Mouse (Mus musculus) spleen, adult 12 weeks (tissue): ENCODE results near the gene Tc2n.
"Not testable (repeated sequence)": the region's sequence is repeated elsewhere in the genome, so short reads cannot be mapped to it uniquely, and the experiment has no call there.

Source experiments
- DNase-seq: peaks from one replicate; pipeline ENCODE4 v3.0.0; 2022; ENCODE audit warnings: low spot score

Tc2n gene

DNA sequence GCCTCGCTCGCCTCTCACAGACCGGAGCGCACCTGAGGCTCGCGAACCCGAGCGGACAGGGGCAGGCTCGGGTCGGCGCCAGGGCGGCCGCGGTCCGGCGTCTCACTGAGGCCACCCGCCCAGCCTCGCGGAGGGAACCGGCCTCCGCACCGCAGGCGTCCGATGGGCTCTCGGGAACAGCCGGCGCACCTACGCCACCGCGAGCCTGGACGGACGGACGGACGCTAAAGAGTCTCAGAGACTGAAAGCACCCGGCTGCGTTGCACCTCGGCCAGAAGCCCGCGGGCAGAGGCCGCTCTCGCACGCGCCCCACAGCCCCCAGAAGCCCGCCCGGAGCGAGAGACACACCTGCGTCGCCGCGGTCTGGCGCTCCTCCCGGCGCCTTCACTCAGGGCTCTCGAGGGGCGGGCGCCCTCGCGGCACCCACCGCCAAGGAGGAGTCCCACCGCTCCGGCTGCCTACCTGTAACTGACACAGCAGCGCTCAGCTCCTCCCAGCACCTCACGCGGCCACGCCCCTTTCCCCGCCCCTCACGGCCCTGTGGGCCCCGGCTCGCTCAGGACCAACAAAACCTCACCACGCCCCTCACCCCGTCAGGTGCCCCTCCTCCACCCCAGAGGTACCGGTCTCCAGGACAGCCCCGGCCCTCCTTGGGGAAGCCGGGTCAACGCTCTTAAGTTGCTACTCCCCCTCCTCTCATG is at the start of gene Tc2n:
TSS of gene Tc2n (minus strand) at position 470 of the 701 bp plus-strand sequence.
- DNase-seq, result no peak

DNA sequence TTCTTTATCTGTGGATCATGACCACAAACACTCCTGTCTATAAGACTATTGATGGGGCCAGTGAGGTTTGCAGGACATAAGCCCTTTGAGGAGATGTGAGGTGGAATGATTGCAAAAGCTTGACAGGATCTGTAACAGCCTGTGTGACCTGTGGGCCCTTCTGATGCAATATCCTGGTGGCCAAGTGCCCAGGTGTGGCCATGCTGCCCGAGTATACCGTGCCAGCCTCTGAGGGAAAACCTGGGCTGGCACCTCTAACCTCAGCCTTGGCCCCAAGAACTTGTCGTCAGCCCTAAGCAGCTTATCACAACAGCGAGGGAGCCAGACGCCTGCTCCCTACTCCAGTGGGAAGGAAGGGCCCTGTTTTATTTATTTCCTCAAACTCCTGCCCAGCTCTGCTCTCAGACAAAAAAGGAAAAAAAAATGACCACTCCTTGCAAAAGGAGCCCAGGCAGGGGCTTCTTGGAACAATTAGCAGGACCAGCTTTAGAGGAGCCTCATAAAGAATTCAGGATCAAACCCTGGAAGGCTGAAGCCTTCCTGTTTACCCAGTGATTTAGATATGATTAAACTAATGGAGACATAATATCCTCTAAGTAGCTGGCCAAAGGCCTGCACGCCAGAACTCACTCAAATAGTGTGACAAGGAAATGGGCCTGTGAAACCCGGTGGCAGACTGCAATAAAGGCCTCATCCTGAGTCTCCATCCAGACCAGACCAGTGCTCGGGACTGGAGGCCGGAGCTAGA is 49.2 kb upstream of the Tc2n start:
- no peak for DNase-seq

DNA sequence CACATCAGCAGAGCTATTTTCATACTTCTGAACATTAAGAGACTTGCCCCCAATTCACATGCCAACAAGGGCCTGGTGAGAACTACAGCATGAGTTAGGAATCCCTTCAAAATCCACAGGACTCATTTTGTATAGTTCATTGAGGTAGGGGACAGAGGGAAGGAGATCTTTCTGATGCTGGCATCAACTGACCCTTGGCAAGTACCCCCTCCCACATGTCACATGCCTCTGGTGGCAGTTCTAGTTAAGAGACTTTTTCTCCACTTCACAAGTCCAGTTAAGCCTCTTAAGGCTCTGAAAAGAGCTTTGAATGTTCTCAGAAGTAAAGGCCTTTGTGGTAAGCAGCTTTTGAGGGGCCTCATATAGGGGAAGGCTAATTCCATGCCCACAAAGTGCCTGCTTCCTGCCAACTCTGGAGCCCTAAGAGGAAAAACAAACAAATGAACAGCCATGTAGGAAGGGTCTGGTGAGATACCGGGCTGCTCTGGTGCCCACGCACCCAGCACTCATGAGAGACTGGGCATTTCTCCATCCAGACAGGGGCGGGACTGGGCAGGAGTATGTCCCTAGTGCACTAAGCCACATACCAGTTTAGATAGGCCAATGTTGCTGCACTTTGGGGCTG is 48.0 kb upstream of the Tc2n start:
- DNase-seq, result no peak

DNA sequence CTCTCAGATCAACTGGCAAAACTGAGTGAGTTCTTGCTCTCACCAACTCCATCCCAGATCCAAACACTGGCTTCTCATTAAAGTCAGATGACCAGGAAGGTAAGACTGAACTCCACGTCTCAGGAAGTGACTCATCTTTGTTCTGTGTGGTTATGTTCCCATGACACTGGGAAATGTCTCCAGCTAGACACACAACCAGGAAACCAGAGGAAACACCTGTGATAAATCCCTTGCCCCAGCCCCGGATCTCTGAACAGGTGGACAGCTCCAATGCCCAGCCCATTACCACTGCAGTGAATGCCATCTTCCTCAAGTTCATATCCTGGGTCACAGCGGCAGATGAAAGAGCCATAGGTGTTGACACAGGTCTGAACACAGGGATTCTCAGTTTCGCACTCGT is 46.5 kb upstream of the Tc2n start:
- DNase-seq, result no peak

DNA sequence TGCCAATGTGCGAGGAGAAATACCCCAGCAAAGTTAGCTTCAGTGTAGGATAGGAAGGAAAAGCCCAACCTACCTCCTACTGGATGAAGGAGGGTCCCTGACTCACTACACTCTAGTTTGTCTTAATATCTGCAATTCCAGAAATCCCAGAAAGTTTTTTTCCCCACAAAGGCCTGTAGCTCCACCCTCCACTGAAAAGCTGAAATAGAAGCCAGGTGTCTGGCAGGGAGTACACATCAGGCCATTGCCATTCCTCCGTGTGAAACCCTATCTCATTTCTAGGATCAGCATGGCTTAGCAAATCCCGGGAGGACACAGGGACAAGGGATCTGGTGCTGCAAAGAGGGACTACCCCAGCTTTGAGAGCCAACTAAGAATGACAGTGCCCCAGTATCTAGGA is 44.7 kb upstream of the Tc2n start:
- DNase-seq, result no peak

DNA sequence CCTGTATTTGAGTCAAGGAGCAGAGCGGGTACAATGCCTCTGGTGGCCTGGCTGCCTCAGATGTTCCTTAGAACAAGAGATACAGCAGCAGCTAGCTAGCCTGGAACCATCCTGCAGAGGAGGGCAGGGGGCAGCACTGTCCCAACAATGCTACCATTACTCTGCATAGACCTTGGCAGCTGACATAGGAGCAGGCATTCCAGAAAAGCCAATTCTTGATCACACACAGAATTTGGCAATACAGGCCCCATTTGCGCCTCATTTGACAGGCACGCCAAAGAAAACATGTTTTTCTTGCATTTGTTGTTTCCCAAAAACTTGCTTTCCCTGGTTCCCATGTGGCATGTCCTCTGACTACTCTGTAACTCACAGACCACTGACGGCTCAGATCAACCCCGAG is 43.7 kb upstream of the Tc2n start:
- no peak for DNase-seq

DNA sequence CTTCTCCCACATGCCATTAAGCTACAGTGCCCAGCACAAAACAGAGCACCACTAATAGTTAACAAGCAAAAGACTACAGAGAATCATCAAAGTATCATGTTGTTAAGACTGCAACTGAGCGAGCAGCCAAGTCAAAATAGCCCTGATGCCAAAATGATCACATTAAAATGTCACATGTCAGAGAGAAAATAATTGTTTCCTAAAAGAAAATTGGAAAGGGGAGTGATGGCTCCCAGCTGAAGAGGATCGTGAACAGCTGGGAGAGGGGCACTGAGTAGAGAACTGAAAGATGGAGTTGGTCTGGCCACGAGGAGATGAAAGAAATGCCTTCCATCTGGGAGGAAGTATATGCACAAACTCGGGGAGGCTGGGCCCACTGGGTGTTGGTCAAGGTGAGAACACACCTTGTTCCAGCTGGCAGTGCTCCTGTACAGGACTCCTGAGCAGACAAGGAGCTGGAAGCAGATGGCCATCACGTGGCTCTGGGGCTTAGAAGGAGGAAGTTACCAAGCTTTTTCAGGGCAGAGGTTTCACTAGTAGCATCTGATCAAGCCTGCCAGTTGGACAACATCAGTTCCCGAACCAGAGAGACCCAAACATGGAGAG is 41.2 kb upstream of the Tc2n start:
- no peak for DNase-seq

DNA sequence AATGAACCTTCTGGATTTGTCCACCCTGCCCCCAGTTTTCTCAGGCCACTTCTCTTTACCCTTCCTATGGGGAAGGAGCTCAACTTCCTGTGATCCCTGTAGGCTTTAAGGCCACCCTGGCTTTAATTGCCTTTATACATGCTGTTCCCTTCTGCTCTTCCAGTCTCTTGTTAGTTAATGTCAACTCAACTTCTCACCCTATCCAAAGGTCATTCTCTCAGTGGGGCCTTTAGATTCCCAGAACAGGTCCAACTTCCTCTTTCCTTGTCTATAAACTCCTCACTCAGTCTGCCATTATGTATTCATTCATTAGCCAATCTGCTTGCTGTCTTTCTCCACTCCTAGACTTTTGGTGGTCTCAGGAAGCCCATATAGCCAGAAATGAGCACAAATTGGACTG is 40.4 kb upstream of the Tc2n start:
- no peak for DNase-seq

DNA sequence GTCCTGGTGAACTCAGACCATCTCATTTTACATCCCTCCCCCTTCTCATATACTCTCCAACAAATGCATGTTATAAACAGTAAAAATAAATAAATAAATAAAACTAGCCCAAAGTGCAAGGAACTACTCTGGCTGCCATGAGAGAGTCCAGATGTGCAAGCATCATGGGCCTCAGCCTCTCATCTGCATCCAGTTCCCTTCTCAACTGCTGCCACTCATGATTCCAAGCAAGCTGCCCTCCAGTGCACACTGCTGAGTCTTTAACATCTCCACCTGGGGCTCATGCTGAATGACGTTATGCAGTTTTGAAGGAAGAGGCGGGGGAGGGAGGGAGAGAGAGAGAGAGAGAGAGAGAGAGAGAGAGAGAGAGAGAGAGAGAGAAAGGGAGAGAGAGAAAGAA is 24.1 kb upstream of the Tc2n start:
- no peak for DNase-seq

DNA sequence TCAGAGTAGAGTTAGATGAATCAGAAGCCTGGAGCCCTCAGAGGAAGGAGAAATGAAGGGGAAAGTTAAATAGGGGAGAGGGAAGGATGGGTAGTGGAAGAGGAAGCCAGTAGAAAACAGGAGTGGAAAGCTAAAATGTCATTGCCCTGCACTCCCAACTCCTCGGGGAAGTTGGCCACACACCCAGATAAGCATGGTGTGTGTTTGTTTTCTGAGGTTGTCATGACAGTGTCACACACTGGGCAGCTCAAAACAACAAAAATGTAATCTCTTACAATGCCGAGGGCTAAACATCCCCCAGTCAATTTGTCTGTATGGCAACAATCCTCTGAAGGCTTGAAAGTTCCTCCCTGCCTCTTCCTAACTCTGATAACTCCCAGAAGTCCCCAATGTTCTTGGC is 22.2 kb upstream of the Tc2n start:
- no peak for DNase-seq

DNA sequence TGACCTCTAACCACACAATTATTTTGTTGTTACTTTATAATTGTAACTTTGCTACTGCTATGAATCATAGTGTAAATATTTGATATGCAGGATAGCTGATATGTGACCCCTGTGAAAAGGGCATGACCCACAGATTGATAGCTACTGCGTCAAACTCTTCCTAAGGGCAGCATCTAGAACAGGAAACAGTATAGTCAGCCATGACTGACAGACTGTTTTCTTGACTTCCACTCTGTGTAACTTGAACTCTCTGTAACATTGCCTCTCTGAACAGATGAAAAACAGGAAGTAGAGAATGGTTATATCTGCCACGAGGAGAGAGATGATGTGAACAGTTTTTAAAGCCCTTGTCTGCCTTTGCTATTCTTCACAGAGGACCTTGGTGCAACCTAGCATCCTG is 21.7 kb upstream of the Tc2n start:
- DNase-seq, result no peak

DNA sequence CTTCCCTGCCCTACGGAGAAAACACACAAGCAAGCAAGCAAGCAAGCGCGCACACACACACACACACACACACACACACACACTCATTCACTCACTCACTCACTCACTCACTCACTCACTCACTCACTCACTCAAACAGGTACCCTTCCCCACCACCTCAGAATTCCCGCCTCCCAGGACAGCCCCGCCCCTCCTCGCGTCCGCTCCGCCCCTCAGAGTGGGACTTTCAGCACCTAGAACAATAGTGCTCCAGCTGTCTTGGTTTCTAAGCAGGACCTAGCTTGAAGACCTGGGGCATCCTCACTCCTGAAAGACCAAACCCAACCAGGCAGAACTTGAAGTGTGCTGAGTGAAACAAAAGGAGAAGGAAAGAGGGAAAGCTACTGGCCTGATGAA is 430 bp upstream of the Tc2n start:
- no peak for DNase-seq

DNA sequence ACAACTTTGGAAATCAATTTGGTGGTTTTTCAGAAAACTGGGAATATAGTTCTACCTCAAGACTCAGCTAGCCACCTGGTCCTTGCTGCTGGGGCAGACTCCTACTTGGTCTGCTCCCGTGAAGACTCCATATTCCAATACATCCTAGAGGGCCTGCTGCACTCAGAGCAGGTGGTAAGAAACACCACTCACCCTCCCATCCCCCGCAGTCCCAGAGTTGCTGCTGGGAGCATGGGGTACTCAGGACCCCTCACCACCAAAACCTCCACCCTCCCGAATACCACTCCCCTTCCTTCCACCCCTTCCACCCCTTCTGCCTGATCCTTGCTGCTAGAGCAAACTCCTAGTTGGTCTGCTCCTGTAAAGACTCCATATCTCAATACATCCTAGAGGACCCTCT is 19.1 kb downstream of the Tc2n start:
- no peak for DNase-seq

DNA sequence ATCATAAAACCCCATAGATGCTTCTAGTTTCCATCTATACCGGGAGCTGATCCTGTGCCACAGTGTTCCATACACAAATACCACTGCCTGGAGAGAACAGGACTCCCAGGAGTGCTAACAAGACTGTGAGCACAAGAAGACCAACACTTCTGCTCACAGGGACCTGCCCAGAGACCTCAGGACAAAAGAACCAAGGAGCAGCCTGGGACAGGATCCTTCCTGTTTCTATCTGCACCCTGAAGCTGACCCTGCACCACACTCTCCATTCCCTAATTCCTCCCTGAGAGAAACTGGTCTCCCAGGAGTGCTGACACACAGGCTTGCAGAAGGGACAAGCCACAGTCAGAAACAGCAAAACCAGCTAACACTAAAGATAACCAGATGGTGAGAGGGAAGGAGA is 21.8 kb downstream of the Tc2n start:
- no peak for DNase-seq

DNA sequence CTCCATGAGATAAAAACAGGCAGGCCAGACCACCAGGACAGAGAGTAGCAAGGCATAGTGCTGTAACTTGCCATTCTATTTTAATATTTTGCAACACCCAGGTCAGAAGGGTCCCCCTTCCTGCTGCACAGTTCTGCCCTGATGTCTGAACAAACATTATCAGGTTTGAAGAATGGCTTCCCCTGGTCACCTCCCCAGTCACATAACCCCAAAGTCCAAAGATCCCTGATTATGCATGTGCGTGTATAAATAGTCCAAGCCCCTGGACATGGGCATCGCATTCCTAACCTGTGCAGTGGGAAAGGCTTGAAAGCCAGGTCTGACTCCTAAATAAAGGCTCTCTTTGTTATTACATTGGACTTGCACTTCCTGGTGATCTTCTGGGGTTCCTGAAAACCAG is 37.8 kb downstream of the Tc2n start:
- no peak for DNase-seq

DNA sequence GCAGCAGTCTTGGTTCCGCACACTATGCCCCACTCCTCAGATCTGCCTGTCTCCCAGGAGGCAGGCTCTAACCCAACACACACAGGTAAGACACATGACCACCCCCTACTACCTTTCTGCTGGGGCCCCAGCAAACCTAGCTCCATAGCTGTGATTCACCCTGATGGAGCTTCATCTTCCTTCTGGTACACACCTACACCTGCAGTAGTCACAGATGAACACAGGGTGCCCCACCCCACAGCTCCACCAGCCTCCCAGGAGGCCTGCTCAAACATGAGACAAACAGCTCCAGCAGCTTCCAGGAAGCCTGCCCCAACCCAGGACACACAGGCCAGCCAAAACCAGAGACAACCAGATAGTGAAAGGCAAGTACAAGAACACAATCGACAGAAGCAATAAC is 50.8 kb downstream of the Tc2n start:
- DNase-seq, result no peak

DNA sequence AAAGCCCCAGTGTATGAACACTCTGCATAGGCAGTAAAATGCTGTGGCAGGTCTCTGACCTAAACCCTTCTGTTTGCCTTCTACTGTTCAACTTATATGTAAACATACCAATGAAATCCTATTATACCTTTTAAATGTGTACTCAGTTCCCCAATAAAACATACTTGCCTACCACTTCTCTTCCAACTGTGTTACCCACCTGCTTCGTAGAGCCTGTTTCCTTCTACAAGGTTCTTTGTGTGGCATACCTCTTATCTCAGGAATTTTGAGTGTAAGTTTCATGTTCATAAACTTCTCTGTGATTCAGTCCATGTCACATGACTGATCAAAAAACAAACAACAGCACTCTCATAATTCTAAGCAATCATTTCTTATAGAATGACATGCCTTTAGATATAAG is 85.2 kb downstream of the Tc2n start:
- DNase-seq, result no peak

DNA sequence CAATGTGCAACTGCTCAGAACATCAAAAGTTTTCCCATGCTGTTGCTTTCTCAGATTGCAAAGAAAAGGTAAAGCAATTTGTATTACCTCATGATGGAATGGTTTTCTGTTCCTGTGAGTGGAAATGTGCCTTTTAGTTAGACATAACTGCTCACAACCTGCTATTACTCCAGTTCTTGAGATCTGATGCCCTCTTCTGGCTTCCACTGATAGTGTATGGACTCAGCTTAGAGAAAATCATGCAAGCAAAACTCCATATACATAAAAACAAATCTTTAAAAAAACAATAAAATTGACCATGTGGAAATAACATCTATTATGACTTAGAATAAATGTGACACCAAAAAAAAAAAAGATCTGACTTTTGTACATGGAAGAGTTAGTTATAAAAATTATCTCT is 111.7 kb downstream of the Tc2n start:
- not testable (repeated sequence) for DNase-seq
